Mouse (Mus musculus) ES-Bruce4 (cell line): ENCODE measurements at regions not wholly inside any gene's neighbourhood (a gene's known extent, or its start where the extent isn't known, plus 50 kb on each side); places are given as distances from the start of the nearest gene placed in this dataset.

Experiments used
- H3K27ac ChIP-seq: 2 replicates; pipeline ENCODE4 v1.5.1; 2012; ENCODE audit warnings: low read length, inconsistent platforms; ENCODE audit not compliant: insufficient read depth
- H3K27me3 ChIP-seq: 2 replicates; pipeline ENCODE4 v1.6.1; 2012; ENCODE audit warnings: mild to moderate bottlenecking, low read length, inconsistent platforms; ENCODE audit not compliant: control insufficient read depth, poor library complexity, insufficient read depth, severe bottlenecking
- H3K36me3 ChIP-seq: 2 replicates; pipeline ENCODE4 v1.6.1; 2012; ENCODE audit warnings: inconsistent platforms, mild to moderate bottlenecking, low read length, moderate library complexity; ENCODE audit not compliant: control insufficient read depth, poor library complexity, insufficient read depth, severe bottlenecking
- H3K4me1 ChIP-seq: one replicate; pipeline ENCODE4 v1.8.1; 2011; ENCODE audit warnings: low read length; ENCODE audit not compliant: control insufficient read depth, insufficient read depth
- H3K4me3 ChIP-seq: 2 replicates; pipeline ENCODE4 v1.5.1; 2011; ENCODE audit warnings: low read depth, mild to moderate bottlenecking, low read length
- H3K9ac ChIP-seq: 2 replicates; pipeline ENCODE4 v1.6.1; 2012; ENCODE audit warnings: low read depth, mild to moderate bottlenecking, inconsistent platforms; ENCODE audit not compliant: poor library complexity, severe bottlenecking
- H3K9me3 ChIP-seq: replicated peaks from 2 replicates; pipeline ENCODE4 v1.6.1; 2012; ENCODE audit warnings: mild to moderate bottlenecking, low read length, inconsistent platforms; ENCODE audit not compliant: control insufficient read depth, poor library complexity, insufficient read depth, severe bottlenecking
- CTCF ChIP-seq: IDR thresholded peaks from one replicate; pipeline ENCODE4 v1.8.1; 2011; ENCODE audit warnings: low read depth, low read length
- EP300 ChIP-seq: IDR thresholded peaks from 2 replicates; pipeline ENCODE4 v1.6.1; 2011; ENCODE audit warnings: low read depth, low read length; ENCODE audit not compliant: insufficient read depth
- POLR2A ChIP-seq: IDR thresholded peaks from one replicate; pipeline ENCODE4 v1.8.1; 2011; ENCODE audit warnings: low read length; ENCODE audit not compliant: insufficient read depth

- Histone ChIP-seq H3K4me1 (peaks cover 8% of the 10 kb centered on the region), H3K27ac (no peak overlapping the region)
- TF ChIP-seq EP300 (no peak), CTCF (no peak), POLR2A (no peak)
These were observed 450.7 kb downstream of the Cd83 start for GRCm38 (mm10) chr13:44235236-44235635.

GRCm38 (mm10) chr13:44235941-44236340, 451.4 kb downstream of the Cd83 start:
- H3K27ac ChIP-seq = no peak overlapping the region
- no peaks in the 10 kb centered on the region for H3K27me3 ChIP-seq
- TF ChIP-seq POLR2A = no peak
- no peak for TF ChIP-seq EP300
- no peaks in the 10 kb centered on the region for H3K36me3 ChIP-seq
- peaks cover 3% of the 10 kb centered on the region for H3K4me1 ChIP-seq
- H3K9ac ChIP-seq = no peak overlapping the region
- H3K4me3 ChIP-seq = no peak overlapping the region
- H3K9me3 ChIP-seq = no peaks in the 10 kb centered on the region

More at GRCm38 (mm10) chr13:44235236-44235635, 450.7 kb downstream of the Cd83 start:
- Histone ChIP-seq H3K9ac (no peak overlapping the region), H3K36me3 (no peaks in the 10 kb centered on the region), H3K9me3 (no peaks in the 10 kb centered on the region), H3K27me3 (no peaks in the 10 kb centered on the region), H3K4me3 (no peak overlapping the region)

GRCm38 (mm10) chr13:44238308-44238707, 453.7 kb downstream of the Cd83 start:
- H3K27ac ChIP-seq = no peak overlapping the region
- no peaks in the 10 kb centered on the region for H3K4me1 ChIP-seq
- no peak overlapping the region for H3K9ac ChIP-seq
- no peaks in the 10 kb centered on the region for H3K36me3 ChIP-seq
- TF ChIP-seq POLR2A (no peak), CTCF (no peak)
- H3K4me3 ChIP-seq = no peak overlapping the region
- H3K27me3 ChIP-seq = no peaks in the 10 kb centered on the region
- no peaks in the 10 kb centered on the region for H3K9me3 ChIP-seq

GRCm38 (mm10) chr13:44243211-44243610, 458.6 kb downstream of the Cd83 start:
- H3K9me3 ChIP-seq = no peaks in the 10 kb centered on the region
- TF ChIP-seq EP300 = no peak

GRCm38 (mm10) chr13:44246714-44247251, 462.2 kb downstream of the Cd83 start:
- Histone ChIP-seq H3K36me3 (no peaks in the 10 kb centered on the region), H3K9ac (no peak overlapping the region), H3K9me3 (no peaks in the 10 kb centered on the region), H3K4me3 (no peak overlapping the region), H3K4me1 (no peaks in the 10 kb centered on the region), H3K27ac (no peak overlapping the region), H3K27me3 (no peaks in the 10 kb centered on the region)
- no peak for TF ChIP-seq CTCF
- no peak for TF ChIP-seq POLR2A
- TF ChIP-seq EP300 = no peak

More at GRCm38 (mm10) chr13:44243211-44243610, 458.6 kb downstream of the Cd83 start:
- no peak overlapping the region for H3K9ac ChIP-seq
- no peaks in the 10 kb centered on the region for H3K4me1 ChIP-seq
- H3K36me3 ChIP-seq = no peaks in the 10 kb centered on the region
- no peak overlapping the region for H3K27ac ChIP-seq
- no peaks in the 10 kb centered on the region for H3K27me3 ChIP-seq
- H3K4me3 ChIP-seq = no peak overlapping the region

GRCm38 (mm10) chr13:44247861-44248260, 463.3 kb downstream of the Cd83 start:
- H3K4me3 ChIP-seq = no peak overlapping the region

More at GRCm38 (mm10) chr13:44247861-44248260, 463.3 kb downstream of the Cd83 start:
- no peaks in the 10 kb centered on the region for H3K4me1 ChIP-seq
- no peak overlapping the region for H3K9ac ChIP-seq
- no peaks in the 10 kb centered on the region for H3K36me3 ChIP-seq
- H3K27me3 ChIP-seq = no peaks in the 10 kb centered on the region
- H3K9me3 ChIP-seq = no peaks in the 10 kb centered on the region
- H3K27ac ChIP-seq = no peak overlapping the region
- TF ChIP-seq EP300 (no peak), CTCF (no peak), POLR2A (no peak)
